Mouse (Mus musculus) left cerebral cortex, adult 9 months (tissue): ENCODE measurements around the gene C730034F03Rik.
"Not testable (repeated sequence)": the region's sequence is repeated elsewhere in the genome, so short reads cannot be mapped to it uniquely, and the experiment has no call there.

Experiments
- DNase-seq, 2 experiments: peaks; one replicate each; pipeline ENCODE4 v3.0.0; 2022; ENCODE audit warnings: low spot score in 2 of 2

C730034F03Rik gene

DNA sequence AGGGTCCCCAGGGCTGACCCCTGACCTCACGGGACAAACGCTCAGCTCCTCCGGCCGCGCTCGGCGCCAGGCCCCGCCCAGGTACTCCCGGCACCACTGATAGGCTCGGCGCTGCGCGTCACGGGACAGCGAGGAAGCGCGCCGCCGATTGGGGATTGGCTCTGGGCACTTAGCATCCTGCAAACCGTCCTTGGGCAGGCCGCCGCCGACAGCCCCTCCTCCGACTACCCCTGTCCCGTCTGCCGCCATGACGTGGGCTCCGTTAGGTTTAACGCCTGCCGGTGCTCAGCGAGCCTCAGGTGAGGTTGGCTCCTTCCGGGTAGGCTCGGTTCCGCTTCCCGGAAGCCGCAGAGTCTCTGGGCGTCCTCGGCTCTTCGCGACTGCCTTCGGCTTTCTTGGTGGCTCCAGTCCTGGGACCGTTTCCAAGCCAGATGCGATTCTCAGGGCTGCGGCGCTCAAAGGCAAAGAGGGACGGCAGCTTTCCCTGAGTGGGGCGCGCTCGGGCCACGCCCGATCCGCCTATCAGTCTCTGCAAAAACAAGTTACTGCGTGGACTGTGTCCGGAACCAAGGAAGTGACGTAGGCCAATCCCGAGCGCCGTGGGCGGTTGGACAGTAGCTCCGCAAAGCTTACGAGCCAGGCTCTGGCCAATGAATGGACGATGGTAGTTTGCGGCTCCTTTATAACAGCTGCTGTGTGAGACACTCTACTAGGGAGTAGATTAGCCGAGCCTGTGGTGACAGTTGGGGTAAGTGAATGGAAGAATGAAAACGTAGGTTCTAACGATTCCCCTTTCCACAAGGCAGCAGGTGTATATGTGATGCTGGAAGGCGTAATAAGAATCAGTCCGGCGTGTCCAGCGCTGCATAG, at the start of gene C730034F03Rik, which contains the start of the genes Gm44502 and Chkb:
C730034F03Rik (plus strand) TSS at position 238 of the 870 bp plus-strand sequence.
Gm44502 (minus strand) TSS at position 345 of the 870 bp plus-strand sequence.
Chkb (minus strand) TSS at position 557 of the 870 bp plus-strand sequence.
- peak; percentile 88 to 97 for DNase-seq

DNA sequence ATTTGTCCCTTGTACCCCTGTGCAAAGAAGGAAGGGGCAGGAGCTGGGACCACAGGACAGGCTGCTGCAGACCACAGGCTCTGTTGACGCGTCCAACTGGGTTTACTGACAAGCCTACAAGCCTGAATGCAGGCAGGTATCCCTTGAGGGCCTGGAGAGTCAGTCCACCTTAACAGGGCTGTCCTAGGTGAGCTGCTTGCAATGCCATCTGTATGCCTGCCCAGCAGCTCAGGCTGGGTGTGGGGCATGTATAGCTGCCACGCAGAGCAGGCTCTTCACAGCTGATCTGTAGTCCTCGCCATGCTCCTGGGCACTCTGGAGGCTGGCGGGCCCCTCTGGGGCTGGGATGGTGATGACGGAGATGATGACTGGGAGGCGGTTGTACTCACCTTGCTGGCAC, 44.8 kb upstream of the C730034F03Rik start, which contains the start of gene Klhdc7b:
Klhdc7b (plus strand) TSS at position 301 of the 400 bp plus-strand sequence.
- no peak for DNase-seq

DNA sequence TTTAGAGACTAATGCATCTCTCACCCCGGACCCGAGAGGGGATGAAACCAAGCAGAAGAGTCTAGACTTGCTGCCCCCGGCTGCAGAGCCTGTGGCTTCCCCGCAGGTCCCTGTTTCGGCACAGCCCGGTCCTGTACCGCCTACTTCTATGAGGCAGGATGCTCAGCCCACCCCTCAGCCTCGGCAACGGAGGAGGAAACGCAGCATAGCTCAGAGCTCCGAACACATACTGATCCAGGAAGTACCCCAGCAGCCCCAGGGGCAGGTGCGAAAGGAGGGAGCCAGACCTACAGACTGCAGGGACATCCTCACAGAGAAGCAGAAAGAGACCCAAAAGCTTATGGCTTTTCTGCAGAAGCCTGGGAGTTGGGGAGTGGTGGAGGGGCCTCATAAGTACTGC, 42.3 kb upstream of the C730034F03Rik start:
- no peak for DNase-seq

- DNase-seq = no peak
These were observed 39.3 kb upstream of the C730034F03Rik start for GRCm38 (mm10) chr15:89390081-89390480.

DNA sequence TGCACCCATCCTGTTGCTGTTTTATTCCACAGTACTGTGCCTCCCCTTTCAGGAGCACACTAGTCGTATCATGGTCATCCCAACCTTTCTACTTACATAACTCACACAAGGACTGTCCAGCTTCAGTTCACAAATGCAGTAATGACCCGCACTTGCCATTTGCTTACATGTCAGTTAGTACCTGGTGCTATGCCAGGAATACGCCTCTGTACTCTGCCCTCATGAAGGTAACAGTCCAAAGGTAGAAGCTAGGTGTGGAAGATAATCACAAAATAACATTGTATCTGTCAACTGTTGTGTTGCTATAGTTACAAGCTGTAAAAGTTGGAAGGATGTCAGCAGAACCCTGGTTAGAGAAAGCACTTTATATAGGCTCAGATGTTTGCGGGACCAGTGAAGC, 32.5 kb upstream of the C730034F03Rik start:
- no peak for DNase-seq

GRCm38 (mm10) chr15:89398146-89398545, 31.2 kb upstream of the C730034F03Rik start:
- DNase-seq = no peak

DNA sequence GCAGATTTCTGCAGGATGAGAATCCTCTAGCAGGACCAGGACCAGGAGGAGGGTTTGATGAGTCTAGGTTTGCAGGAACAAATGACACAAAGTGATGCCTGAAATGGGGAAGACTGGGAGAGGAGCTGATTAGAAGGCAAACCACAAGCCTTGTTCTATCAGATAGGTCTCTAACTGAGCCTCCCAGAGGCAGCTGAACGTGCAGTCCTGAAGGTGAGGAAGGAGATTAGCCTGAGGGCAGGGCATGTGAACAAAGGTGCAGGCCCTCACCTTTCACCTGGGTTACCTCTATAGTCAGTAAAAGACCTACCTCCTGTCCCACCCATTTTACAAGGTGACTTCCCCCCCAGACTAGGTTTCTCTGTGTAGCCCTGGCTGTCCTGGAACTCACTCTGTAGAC, 29.7 kb upstream of the C730034F03Rik start:
- DNase-seq = no peak

DNA sequence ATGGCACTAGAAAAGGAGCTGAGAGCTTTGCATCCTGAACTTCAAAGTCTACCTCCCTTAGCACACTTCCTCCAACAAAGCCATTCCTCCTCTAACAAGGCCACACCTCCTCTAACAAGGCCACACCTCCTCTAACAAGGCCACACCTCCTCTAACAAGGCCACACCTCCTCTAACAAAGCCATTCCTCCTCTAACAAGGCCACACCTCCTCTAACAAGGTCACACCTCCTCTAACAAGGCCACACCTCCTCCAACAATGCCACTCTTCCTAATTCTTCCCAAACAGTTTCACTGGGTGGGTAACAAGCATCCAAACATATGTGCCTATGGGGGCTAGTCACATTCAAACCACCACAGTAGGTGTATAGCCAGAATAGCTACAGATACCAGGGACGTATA, 26.9 kb upstream of the C730034F03Rik start:
- DNase-seq = no peak

- DNase-seq = no peak
These were observed 24.4 kb upstream of the C730034F03Rik start for GRCm38 (mm10) chr15:89404831-89405623.

- no peak for DNase-seq
These were observed 22.7 kb upstream of the C730034F03Rik start for GRCm38 (mm10) chr15:89406691-89407090.

- DNase-seq = no peak
These were observed 19.3 kb upstream of the C730034F03Rik start, which contains the start of gene Syce3 for GRCm38 (mm10) chr15:89410118-89410517. TSS of gene Syce3 (minus strand) at chr15:89410503.

DNA sequence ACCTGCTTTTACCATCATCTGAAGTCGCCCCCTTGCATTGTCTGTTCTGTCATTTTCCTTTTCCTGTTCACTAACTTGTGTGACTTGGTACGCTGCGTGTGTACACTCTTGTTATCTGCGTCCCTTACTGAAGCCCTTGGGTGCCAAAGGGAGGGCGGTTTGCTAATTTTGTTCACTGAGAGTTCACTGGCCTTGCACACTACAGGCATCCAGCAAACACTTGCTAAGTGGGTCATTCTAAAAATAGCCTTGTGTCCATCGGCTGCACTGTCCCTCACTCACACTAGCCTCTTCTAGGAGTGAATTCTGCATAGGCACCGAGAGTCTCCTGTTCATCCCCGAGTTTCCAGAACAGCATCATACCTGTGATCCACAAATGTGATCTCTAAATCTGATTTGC, 14.1 kb upstream of the C730034F03Rik start:
- DNase-seq = no peak

- no peak for DNase-seq
These were observed 7.5 kb upstream of the C730034F03Rik start for GRCm38 (mm10) chr15:89421938-89422337.

DNA sequence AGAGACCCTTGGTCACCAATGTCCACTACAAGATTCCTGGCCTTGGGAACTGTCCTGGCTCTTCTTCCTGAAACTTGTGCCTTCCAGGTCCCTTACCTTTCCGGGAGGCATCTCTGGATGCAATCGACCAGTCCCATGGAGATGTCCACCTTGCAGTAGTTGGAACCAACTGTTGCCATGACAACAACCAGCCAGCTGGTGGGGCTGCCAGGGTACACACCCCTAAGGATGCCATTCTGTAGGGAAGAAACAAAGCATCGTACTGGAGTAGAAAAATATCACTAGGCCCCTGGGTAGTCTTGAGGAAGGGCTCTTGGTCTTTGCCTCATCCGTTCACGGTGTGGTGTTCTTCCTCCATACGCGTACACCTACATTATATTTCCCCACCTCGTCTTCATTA, 4.8 kb upstream of the C730034F03Rik start:
- DNase-seq = no peak

DNA sequence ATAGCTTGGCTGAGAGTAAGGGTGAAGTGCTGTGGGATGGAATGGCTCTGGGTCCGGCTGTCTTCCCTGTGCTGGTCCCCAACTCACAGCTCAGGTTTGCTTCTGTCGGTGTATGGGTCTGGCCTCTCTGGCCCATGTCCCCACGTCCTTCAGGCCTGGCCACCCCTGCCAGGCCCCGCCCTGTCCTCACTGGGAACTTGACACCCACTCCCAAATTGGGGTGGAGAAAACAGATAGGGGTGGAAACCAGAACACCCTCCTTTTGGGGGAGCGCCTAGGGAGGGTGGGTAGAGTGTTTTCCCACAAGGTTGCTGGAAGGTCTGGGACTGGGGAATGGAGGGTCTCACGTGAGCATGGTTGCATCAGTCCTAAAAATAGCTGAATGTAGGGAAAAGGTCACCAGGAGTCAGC, 3.7 kb upstream of the C730034F03Rik start, which contains the start of gene Cpt1b:
Cpt1b (minus strand) TSS at position 153 of the 411 bp plus-strand sequence.
- DNase-seq = no peak

DNA sequence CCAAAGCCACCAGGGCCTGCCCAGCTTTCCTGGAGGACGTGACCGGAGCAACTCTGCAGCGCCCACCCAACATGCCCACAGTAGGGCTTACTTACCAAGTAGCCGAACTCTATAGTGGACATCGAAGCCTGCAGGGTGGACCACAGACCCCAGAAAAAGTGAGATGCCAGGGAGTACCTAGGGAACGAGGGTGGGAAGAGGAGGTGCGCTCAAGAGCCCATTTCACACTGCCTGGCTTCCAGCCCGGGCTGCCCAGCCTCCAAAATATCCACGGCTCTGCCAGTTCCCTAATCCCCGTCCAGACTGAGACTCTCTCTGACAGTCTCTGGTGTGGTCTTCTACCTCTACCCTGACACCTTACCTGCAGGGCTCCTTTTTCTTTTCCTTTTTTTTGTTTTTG, 2.7 kb upstream of the C730034F03Rik start:
- no peak for DNase-seq

GRCm38 (mm10) chr15:89428136-89428790, 1.1 kb upstream of the C730034F03Rik start:
- DNase-seq = no peak

- DNase-seq = no peak
These were observed 503 bp upstream of the C730034F03Rik start for GRCm38 (mm10) chr15:89428821-89429351.

DNA sequence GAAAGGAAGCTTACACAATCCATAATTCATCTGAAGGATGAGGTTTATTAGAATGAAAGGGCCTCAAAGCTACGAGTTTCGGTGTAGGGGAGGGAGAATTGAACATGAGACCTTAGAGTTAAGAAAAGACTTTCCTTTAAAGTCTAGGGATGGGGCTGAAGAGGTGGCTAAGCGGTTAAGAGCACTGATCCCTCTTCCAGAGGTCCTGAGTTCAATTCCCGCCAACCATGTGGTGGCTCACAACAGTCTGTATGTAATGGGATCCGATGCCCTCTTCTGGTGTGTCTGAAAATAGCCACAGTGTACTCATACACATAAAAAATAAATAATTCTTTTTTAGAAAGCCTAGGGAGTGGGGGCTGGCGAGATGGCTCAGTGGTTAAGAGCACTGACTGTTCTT, 952 bp downstream of the C730034F03Rik start:
- no peak for DNase-seq

GRCm38 (mm10) chr15:89430771-89431170, 1.4 kb downstream of the C730034F03Rik start:
- not testable (repeated sequence) for DNase-seq

DNA sequence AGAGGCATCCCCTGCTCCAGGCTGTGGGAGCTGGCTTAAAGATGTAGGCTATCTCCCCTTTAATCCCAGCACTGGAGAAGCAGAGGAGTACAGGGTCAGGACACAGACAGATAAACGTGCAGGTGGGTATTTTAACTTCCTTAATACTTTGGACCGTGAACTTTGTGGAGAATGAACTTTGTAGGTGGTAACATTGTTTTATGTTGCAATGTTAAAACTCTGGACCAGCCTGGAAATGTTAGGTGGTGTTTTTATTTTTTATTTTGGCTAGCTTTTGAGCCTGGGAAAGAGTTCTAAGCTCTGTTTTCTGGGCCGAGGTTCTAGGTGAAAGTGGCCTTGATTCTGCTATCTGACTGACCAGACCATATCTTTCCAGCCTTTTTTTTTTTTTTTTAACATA, 1.9 kb downstream of the C730034F03Rik start:
- DNase-seq = no peak
